Mouse (Mus musculus): ENCODE measurements around the gene Notch2.

Gene Notch2

DNA sequence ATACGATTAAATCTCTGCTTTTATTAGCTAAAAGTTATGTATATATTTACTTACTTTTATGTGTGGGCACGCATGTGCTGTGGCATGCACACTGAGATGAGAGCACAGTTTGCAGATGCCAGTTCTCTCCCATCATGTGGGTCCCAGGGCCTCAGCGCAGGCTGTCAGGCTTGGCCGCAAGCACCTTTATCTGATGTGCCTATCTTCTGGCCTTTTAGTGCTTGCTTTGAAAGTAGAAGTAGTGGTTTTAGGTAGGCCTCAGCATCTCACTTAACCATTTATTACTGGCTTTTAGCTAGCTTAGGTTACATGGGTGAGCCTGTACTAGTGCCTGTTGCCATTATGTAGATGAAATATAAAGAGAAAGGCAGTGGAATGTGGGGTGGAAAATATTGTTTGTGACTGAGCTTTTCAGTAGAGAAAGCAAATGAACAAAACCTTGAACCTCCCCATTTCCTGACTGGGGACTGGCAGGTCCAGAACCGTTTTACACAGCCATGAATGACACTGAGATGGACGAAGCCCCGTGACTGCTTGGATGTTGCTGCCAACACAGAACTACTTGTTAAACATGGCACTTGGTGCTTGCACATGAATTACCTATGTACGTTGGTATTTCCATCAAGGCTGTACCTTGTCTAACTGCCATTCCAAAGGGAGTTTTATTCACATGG, 41.1 kb downstream of the Notch2 start:
- DNase-seq = no peak

DNA sequence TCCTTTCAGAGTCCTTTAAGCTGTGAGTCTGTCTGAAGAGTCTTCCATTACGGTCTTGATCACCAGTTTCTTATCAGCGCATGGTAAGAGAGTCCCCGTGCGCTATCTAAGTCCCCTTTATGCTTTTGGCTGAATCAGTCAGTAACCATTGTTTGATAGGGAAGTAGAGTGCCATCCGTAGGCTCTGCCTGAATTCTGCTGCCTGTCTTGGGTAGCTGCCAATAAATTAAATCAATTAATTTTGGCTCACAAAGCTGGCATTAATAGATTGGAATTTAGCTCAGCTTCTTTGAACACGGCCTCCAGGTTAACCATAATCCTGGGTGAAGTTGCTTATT, 41.6 kb downstream of the Notch2 start:
- no peak for DNase-seq

DNA sequence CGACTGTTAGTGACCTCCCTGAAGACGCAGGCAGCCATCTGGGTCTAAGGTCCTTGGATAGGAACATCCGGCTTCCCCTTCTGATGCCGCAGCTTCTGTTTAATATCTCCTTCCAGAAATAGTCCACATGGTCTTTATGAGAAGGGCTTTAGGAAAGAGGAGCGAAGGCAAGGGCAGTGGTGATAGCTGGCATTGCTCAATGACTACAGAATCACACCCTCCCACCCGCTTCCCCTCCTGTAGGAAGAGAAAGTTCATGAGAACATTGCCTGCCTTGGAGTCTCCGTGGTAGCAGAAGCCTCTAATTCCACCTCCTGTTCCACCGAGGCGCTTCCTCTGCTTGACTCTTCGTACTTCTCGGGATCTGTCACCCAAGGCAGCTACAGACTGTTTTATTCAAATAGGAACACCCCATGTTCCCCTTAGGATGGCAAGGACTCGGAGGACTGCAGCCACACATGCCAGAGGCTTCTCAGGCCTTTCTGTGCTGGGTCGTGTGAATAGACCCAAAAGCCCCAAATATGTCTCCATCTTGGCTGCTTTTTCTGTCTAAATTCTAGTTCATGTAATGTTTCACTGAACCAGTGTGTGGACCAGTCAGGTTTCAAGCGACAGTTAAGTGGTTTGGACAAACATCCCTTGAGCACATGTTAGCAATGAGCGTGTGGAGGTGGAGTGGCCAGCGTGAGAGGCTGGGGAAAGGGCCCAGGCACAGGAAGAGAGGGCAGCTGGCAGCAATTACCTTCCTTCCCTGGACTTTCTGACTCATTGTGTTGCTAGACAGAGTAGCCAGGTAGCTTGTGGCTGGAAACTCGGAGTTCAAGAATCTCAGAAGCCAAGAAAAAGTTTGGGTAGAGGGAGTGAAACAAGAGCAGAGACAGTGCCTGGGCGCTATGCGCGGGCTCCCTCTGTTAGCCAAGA, 42.7 kb downstream of the Notch2 start:
- no peak for DNase-seq

- no peak for DNase-seq
Measured at GRCm38 (mm10) chr3:98056956-98057365, 43.6 kb downstream of the Notch2 start.

DNA sequence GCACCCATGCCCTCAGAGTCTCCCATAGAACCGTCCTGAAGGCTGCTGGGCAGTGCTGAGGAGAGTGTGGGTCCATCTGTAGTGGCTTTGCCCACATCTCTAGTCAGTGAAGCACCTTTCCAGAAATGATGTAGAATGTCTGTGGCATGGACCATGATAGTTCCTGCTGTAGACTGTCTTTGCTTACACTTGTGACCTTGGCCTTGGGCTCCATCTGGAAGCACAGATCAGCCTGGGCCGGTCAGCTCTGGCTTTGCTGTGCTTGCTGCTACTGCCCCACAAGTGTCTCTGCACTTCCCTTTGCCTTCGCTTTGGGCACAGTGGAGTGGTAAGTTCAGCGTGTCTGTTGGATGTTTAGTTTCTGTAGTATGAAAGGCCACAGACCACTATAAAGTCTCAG, 45.7 kb downstream of the Notch2 start:
- no peak for DNase-seq

DNA sequence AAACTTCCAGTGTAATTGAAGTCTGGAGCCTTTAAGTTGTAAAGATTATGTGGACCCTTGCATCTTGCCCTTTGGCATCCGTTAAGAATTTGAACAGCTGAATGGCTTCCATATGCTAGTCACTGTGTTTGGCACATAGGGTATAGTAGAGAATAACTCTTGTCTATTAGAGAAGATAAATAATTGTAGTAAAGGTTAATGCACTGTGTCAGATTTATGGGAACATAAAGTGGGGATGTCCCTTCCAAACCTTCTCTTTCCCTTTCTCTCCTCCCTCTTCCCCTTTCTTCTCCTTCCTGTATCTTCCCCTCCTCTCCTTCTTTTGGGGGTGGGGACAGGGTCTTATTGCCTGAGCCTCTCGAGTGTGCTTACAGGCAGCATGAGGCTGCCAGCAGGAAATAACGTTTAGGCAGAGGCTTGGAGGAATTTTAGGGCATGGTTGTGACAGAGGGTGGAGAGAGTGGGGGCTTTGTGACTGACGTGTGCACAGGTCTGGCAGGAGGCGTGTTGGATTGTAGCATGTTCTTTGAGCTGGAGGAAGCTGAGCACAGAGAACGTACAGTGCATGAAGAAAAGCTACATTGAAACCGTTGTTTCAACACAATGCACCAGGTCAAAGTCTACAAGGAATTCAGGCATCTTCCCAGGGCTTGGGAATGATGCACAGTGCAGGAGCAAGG, 47.8 kb downstream of the Notch2 start:
- DNase-seq = no peak

DNA sequence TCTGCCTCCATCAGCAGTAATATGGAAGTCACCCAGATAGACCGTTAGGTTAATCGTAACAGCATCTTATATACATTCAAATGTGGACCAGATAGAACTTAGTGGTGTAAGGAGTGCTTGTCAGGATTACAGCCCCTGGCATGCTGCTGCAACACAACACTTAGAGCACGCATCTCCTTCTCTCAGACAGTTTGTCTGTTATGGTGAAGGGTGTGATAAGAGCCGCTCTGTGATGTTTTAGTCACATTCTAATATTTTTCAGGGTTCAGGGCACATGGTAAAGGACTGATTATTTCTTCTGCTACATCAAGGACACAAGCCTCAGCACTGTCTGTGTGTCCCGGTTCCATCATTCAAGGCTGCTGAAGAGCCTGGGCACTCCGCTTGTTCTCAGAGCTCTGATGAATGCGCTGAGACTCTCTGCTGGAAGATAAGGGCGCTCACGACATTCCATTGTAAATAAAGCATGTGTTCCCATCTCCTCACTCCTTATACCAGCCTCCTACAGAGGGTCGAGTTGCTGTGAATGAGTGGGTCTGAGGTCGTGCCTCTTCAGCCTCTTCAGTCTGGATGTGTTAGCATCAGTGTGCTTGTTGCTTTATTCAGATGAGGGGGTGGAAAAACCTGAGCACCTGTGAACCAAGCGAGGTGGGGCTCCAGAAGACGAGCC, 48.5 kb downstream of the Notch2 start:
- DNase-seq = no peak

DNA sequence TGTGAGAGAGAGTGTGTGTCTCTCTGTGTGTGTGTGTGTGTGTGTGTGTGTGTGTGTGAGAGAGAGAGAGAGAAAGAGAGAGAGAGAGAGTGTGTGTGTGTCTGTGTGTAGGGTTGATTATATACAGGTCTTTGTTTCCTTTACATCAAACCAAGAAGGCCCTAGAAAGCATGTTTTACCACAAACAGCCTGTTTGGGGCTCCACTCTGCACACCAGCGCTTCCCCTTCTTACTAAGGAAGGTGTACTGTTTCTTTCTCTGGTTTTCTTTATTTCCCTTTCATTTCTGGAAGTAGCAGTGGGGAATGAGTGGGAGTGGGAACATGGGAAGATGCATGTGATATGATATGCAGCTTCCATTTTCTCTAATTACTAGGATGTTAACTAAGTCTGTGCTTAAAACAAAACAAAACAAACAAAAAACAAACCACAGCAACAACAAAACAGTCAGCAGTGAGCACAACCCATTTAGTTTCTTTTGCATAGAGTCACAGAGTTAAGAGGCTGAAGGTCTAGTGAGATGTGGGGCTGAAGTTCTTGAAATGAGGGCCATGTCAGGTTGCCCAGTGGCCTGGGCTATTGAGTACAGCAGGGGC, 49.4 kb downstream of the Notch2 start:
- DNase-seq = no peak

DNA sequence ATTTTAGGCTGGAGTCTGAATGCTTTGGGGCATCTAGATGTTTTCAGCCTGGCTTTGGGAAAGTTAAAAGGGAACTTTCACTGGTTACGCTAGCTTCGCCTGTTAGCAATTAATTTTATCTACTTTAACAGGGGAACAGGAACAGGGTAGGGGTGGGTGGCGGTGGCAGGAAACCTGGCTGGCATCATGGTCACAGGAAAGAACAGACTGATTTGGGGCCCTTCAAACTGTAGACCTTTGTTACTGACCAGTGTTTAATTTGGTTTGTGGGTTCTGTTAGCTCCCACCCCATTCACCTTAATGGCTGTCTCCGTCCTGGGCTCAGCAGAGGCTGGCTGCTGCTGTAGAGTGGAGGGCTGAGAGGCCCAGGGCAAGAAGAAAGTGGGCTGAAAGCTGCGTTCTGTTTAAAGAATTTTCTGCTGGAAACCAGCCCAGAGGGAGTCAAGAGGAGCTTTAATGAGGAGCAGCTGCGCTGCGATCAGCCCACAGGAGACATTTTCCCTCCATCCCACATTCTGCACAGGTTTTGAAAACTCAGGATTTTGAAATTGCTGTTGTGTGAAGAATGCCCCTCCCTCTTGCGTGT, 50.0 kb downstream of the Notch2 start:
- DNase-seq = no peak

DNA sequence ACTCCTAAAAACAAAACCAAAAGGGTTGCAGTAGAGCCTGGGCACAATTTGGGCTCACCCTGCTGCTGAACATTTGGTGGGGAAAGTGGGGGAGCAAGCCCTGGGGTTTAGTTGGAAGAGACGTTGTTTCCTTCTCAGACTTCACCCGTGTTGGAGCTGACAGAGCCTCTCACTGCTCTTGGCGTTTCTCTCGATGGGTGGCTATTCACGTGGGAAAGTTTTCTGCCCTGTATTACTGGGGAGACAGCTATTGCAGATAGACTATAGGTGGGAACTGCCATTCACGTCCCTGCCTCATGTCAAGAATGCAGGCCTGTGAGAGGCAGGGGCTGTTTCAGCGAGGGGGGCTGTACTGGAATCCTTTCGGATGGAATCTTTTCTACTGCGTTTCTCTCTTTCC, 50.5 kb downstream of the Notch2 start:
- DNase-seq = no peak

DNA sequence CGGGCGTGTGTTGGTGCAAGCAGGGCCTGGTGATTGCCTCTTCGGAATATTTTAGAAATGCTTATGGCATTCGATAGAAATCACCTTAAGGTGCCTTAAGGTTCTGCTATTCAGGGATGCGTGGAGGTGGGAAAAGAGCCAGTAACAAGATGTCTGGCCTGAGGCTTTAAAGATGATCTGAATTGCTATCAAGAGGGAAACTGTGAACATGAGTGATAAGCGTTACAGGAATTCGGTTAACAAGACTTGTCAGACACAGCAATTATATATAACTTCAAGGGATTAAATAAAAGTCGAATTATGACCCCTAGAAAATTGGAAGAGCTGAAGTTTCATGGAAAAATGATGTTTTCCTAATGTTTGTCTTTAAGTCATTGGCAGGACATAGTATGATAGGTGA, 51.7 kb downstream of the Notch2 start:
- no peak for DNase-seq

- DNase-seq = no peak
Measured at GRCm38 (mm10) chr3:98066434-98066833, 53.1 kb downstream of the Notch2 start.

GRCm38 (mm10) chr3:98067413-98067812, 54.1 kb downstream of the Notch2 start:
- peak in 1 of 2 experiments; percentile 9 for DNase-seq

DNA sequence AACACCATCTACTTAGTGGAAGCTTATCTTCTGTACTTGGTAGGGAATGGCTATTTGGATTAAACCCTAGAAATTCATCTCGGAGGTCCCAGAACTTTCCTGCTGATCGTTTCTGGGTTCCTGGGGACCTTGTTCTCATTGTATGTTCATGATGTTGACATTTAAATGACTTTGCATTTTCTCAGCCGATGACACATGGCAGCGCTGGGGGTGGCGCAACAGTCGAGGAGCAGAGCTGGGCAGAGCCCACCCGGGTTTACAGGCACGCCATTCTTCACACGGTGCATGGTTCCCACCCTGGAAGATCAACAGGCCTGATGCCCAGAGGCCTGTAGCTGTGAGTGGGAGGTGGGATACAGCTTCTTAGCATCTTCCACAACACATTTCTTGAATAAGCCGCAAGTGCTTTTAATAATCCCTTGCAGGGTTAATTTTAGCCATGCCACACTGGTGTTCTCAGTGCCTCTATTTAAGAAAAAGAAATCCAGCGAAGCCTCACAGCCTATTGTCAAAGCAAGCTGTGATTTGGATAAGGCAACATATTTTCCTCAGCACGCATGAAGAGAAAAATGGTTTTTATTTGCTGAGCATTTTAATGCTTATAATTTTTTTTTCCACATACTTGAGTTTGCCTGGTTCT, 54.6 kb downstream of the Notch2 start:
- DNase-seq = no peak

- no peak for DNase-seq
Measured at GRCm38 (mm10) chr3:98069161-98069560, 55.8 kb downstream of the Notch2 start.

- DNase-seq = no peak
Measured at GRCm38 (mm10) chr3:98069856-98070255, 56.5 kb downstream of the Notch2 start.

GRCm38 (mm10) chr3:98072570-98072969, 59.2 kb downstream of the Notch2 start:
- DNase-seq = no peak

GRCm38 (mm10) chr3:98073545-98073944, 60.2 kb downstream of the Notch2 start:
- DNase-seq = no peak

DNA sequence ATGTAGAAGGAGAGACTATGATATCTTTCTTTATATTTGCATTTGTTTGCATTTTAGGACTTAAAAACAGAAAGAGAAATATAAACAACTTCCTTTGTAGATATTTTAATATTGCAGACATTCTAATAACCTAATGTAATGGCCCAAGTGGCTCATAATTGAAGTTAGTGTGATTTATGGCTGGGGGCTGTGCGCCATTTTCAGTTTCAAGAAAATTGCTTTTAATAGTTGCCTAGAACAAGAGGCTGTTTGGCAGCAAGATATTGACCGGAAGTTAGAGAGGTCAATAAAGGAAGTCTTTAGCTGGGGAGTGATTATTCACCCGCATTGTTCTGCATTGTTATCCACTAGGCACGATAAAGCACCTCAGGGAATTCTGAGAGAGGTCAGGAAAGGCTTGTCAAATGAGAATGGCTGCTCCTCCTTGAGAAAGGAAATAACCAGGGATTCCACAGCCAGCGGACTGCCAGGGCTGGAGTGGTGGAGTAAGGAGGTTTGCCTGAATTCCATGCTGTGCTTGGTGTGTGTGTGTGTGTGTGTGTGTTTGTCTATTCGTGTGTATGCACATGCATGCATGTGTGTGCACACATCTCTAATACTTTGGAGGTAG, 61.4 kb downstream of the Notch2 start:
- DNase-seq = no peak

DNA sequence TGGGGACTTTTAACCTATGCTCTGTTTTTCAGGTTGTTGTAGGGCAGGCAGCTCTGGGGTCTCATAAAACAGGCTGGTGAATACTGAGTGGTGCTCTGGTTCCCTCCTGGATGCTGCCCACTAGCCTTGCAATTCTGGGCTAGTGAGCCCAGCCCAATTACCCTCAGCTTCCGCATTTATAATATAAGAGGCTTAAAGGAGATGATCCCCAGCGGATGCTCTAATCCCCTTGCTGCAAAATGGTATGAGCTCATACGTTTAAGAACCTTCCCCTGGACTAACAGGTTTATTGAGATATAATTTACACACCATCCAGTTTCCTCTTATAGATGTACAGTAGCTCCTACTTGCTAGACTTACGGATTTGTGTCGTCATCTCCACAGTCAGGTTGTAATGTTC, 64.5 kb downstream of the Notch2 start:
- DNase-seq = no peak

DNA sequence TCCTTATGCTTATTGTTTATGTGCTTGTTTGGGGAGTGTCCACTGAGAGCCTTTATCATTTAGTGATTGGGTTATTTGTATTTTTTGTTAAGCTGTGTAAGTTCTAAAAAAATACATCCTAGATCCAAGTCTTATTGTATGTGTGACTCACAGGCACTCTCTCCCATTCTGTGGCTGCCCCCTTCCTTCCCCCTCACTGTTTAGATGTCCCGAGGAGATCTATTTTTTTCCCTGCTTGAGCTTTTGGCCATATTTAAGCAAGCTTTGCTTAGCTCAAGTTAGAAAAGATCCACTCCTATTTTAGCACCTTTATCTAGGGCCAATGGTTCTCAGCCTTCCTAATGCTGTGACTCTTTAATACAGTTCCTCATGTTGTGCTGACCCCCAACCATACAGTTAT, 65.5 kb downstream of the Notch2 start:
- no peak for DNase-seq
